Mouse (Mus musculus): Measurements from ENCODE around the gene Mrln.

DNA sequence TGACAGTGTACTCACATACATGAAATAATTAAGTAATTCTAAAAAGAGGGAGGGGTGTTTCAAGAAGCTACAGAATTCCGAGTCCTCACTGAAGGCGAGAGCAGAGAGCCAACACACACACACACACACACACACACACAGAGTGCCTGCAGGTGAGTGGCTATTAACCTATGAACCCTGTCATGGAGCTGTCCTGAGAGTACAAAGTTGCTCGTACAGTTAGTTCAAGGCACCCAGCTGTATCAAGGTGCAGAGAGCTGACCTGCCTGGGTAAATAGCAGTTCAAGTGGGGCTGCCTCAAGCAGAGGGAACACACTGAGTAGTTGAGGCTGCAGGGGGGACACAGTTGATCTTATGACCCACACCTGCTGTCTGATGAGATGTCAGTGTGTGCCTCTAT is 57.6 kb downstream of the Mrln start:
- TF ChIP-seq CTCF (IDR thresholded peaks at IDR 0.05; ENCODE audit: borderline replicate concordance, insufficient read depth, low read length) (no peak), POLR2A (IDR thresholded peaks at IDR 0.05; ENCODE audit: low read depth, low read length) (no peak)
